Mouse (Mus musculus): ENCODE results near the gene Cnot4. TPM values are rescaled to one million over a fixed set of nuclear protein-coding genes. Genes with fewer than 3 reads are reported as not detected.

Cnot4 gene
- total RNA-seq, 1 experiment = 18.8 TPM

GRCm38 (mm10) chr6:35030811-35031210 lies 102.7 kb downstream of the Cnot4 start:
- Histone ChIP-seq H3K4me3 (ENCODE audit: insufficient read depth in 1 of 2, low read depth in 1 of 2, low read length in 2 of 2, poor library complexity in 1 of 2, severe bottlenecking in 1 of 2) (no peak overlapping the region), H3K36me3 (ENCODE audit: control insufficient read depth, insufficient read depth, low read length, poor library complexity, severe bottlenecking) (no peaks in the 10 kb centered on the region; the same call in 1 of the 2 replicates), H3K9me3 (ENCODE audit: control insufficient read depth, insufficient read depth, low read depth, low read length) (no peaks in the 10 kb centered on the region), H3K9ac (ENCODE audit: insufficient read depth, low read depth, low read length, poor library complexity, severe bottlenecking) (no peak overlapping the region), H3K4me1 (ENCODE audit: control insufficient read depth in 2 of 2, insufficient read depth in 2 of 2, low read length in 2 of 2, poor library complexity in 1 of 2) (peaks cover 4 to 7% of the 10 kb centered on the region in 2 experiments), H3K27ac (ENCODE audit: insufficient read depth, low read depth, low read length, poor library complexity, severe bottlenecking) (no peak overlapping the region)
- TF ChIP-seq MAFK (IDR thresholded peaks at IDR 0.05; ENCODE audit: insufficient read depth, low read depth, low read length) (no peak), ZC3H11A (IDR thresholded peaks at IDR 0.05; ENCODE audit: borderline replicate concordance, low read depth, low read length) (no peak), ZNF384 (IDR thresholded peaks at IDR 0.05; ENCODE audit: low read depth, low read length) (no peak), HCFC1 (IDR thresholded peaks at IDR 0.05; ENCODE audit: borderline replicate concordance, insufficient read depth, low read length) (no peak), CHD2 (IDR thresholded peaks at IDR 0.05; ENCODE audit: low read depth, low read length) (no peak)
- DNase-seq (ENCODE audit: low read depth, low spot score) = no peak
- in situ Hi-C loops (cut with MboI; ENCODE audit: low sequenced_read_pairs in 2 of 2, unreplicated experiment in 2 of 2) = no loop called here

DNA sequence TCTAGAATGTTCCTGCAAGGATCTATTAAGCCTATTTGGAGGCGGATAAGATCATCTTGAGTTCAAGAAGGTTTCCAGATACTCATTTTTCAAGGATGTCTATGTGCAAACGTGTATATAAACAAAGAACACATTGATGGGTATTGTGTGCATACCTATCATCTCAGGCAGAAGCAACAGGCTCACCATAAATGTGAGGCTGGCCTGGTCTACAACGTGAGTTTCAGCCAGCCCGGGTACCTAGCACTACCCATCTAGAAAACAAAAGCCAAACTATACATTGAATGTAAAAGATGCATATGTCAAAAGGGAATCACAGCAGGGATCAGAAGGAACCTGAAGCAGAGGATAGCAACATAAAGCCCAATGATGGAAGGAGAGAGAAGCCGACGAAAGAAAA lies 103.3 kb downstream of the Cnot4 start:
- TF ChIP-seq ZC3H11A (IDR thresholded peaks at IDR 0.05; ENCODE audit: borderline replicate concordance, low read depth, low read length) (no peak), MAFK (IDR thresholded peaks at IDR 0.05; ENCODE audit: insufficient read depth, low read depth, low read length) (no peak), ZNF384 (IDR thresholded peaks at IDR 0.05; ENCODE audit: low read depth, low read length) (no peak), CHD2 (IDR thresholded peaks at IDR 0.05; ENCODE audit: low read depth, low read length) (no peak), HCFC1 (IDR thresholded peaks at IDR 0.05; ENCODE audit: borderline replicate concordance, insufficient read depth, low read length) (no peak)
- H3K4me1 ChIP-seq (ENCODE audit: control insufficient read depth in 2 of 2, insufficient read depth in 2 of 2, low read length in 2 of 2, poor library complexity in 1 of 2) = peaks cover 4 to 7% of the 10 kb centered on the region in 2 experiments
- no peak overlapping the region for H3K9ac ChIP-seq (ENCODE audit: insufficient read depth, low read depth, low read length, poor library complexity, severe bottlenecking)
- no peaks in the 10 kb centered on the region for H3K9me3 ChIP-seq (ENCODE audit: control insufficient read depth, insufficient read depth, low read depth, low read length)
- H3K27ac ChIP-seq (ENCODE audit: insufficient read depth, low read depth, low read length, poor library complexity, severe bottlenecking) = no peak overlapping the region
- H3K36me3 ChIP-seq (ENCODE audit: control insufficient read depth, insufficient read depth, low read length, poor library complexity, severe bottlenecking) = no peaks in the 10 kb centered on the region; the same call in 1 of the 2 replicates
- no peak for DNase-seq (ENCODE audit: low read depth, low spot score)
- no peak overlapping the region for H3K4me3 ChIP-seq (ENCODE audit: insufficient read depth in 1 of 2, low read depth in 1 of 2, low read length in 2 of 2, poor library complexity in 1 of 2, severe bottlenecking in 1 of 2)
- in situ Hi-C loops (cut with MboI; ENCODE audit: low sequenced_read_pairs in 2 of 2, unreplicated experiment in 2 of 2) = no loop called here

- DNase-seq (ENCODE audit: low read depth, low spot score) = no peak
- in situ Hi-C loops (cut with MboI; ENCODE audit: low sequenced_read_pairs in 2 of 2, unreplicated experiment in 2 of 2) = no loop called here
- peaks cover under 1% of the 10 kb centered on the region; the same call in 1 of the 2 replicates for H3K36me3 ChIP-seq (ENCODE audit: control insufficient read depth, insufficient read depth, low read length, poor library complexity, severe bottlenecking)
- no peaks in the 10 kb centered on the region for H3K9me3 ChIP-seq (ENCODE audit: control insufficient read depth, insufficient read depth, low read depth, low read length)
- TF ChIP-seq ZC3H11A (IDR thresholded peaks at IDR 0.05; ENCODE audit: borderline replicate concordance, low read depth, low read length) = no peak
- no peak overlapping the region for H3K4me3 ChIP-seq (ENCODE audit: insufficient read depth in 1 of 2, low read depth in 1 of 2, low read length in 2 of 2, poor library complexity in 1 of 2, severe bottlenecking in 1 of 2)
- H3K9ac ChIP-seq (ENCODE audit: insufficient read depth, low read depth, low read length, poor library complexity, severe bottlenecking) = no peak overlapping the region
- peaks cover 7 to 8% of the 10 kb centered on the region in 2 experiments for H3K4me1 ChIP-seq (ENCODE audit: control insufficient read depth in 2 of 2, insufficient read depth in 2 of 2, low read length in 2 of 2, poor library complexity in 1 of 2)
- no peak overlapping the region for H3K27ac ChIP-seq (ENCODE audit: insufficient read depth, low read depth, low read length, poor library complexity, severe bottlenecking)
Measured at GRCm38 (mm10) chr6:35028023-35028422, 105.5 kb downstream of the Cnot4 start.

DNA sequence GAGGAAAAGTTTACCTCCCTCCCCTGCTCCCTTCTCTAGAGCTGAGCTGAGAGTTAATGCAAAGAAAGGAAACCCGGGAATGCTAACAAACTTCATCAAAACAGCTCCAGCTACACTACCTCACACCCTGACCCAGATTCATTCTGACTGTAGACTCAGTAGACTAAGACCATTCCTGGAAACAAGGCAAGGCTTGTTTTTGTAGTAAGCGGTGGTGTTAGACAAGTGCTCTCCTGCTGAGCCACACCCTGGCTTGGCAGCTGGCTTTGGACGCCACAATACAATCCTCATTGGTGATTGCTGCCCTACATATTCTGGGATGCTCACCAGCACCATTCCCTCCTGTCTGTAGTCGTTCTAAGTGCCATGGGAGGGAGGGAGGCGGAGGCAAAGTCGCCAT lies 106.3 kb downstream of the Cnot4 start:
- H3K4me3 ChIP-seq (ENCODE audit: insufficient read depth in 1 of 2, low read depth in 1 of 2, low read length in 2 of 2, poor library complexity in 1 of 2, severe bottlenecking in 1 of 2) = no peak overlapping the region
- H3K36me3 ChIP-seq (ENCODE audit: control insufficient read depth, insufficient read depth, low read length, poor library complexity, severe bottlenecking) = peaks cover 2% of the 10 kb centered on the region; the same call in 1 of the 2 replicates
- peak; percentile 26 for DNase-seq (ENCODE audit: low read depth, low spot score)
- no peaks in the 10 kb centered on the region for H3K9me3 ChIP-seq (ENCODE audit: control insufficient read depth, insufficient read depth, low read depth, low read length)
- no peak for TF ChIP-seq ZNF384 (IDR thresholded peaks at IDR 0.05; ENCODE audit: low read depth, low read length)
- no peak for TF ChIP-seq MAFK (IDR thresholded peaks at IDR 0.05; ENCODE audit: insufficient read depth, low read depth, low read length)
- no peak for TF ChIP-seq CHD2 (IDR thresholded peaks at IDR 0.05; ENCODE audit: low read depth, low read length)
- no peak for TF ChIP-seq HCFC1 (IDR thresholded peaks at IDR 0.05; ENCODE audit: borderline replicate concordance, insufficient read depth, low read length)
- no peak for TF ChIP-seq ZC3H11A (IDR thresholded peaks at IDR 0.05; ENCODE audit: borderline replicate concordance, low read depth, low read length)
- peaks cover 7 to 8% of the 10 kb centered on the region in 2 experiments for H3K4me1 ChIP-seq (ENCODE audit: control insufficient read depth in 2 of 2, insufficient read depth in 2 of 2, low read length in 2 of 2, poor library complexity in 1 of 2)
- in situ Hi-C loops (cut with MboI; ENCODE audit: low sequenced_read_pairs in 2 of 2, unreplicated experiment in 2 of 2) = no loop called here
- H3K27ac ChIP-seq (ENCODE audit: insufficient read depth, low read depth, low read length, poor library complexity, severe bottlenecking) = no peak overlapping the region
- H3K9ac ChIP-seq (ENCODE audit: insufficient read depth, low read depth, low read length, poor library complexity, severe bottlenecking) = no peak overlapping the region

GRCm38 (mm10) chr6:35016624-35017023 lies 116.9 kb downstream of the Cnot4 start:
- no peak for DNase-seq (ENCODE audit: low read depth, low spot score)
- Histone ChIP-seq H3K4me1 (ENCODE audit: control insufficient read depth in 2 of 2, insufficient read depth in 2 of 2, low read length in 2 of 2, poor library complexity in 1 of 2) (no peaks in the 10 kb centered on the region), H3K4me3 (ENCODE audit: insufficient read depth in 1 of 2, low read depth in 1 of 2, low read length in 2 of 2, poor library complexity in 1 of 2, severe bottlenecking in 1 of 2) (no peak overlapping the region), H3K27ac (ENCODE audit: insufficient read depth, low read depth, low read length, poor library complexity, severe bottlenecking) (no peak overlapping the region), H3K36me3 (ENCODE audit: control insufficient read depth, insufficient read depth, low read length, poor library complexity, severe bottlenecking) (no peaks in the 10 kb centered on the region; the same call in 1 of the 2 replicates), H3K9me3 (ENCODE audit: control insufficient read depth, insufficient read depth, low read depth, low read length) (no peaks in the 10 kb centered on the region), H3K9ac (ENCODE audit: insufficient read depth, low read depth, low read length, poor library complexity, severe bottlenecking) (no peak overlapping the region)
- no peak for TF ChIP-seq MAFK (IDR thresholded peaks at IDR 0.05; ENCODE audit: insufficient read depth, low read depth, low read length)
- no peak for TF ChIP-seq ZNF384 (IDR thresholded peaks at IDR 0.05; ENCODE audit: low read depth, low read length)
- no peak for TF ChIP-seq HCFC1 (IDR thresholded peaks at IDR 0.05; ENCODE audit: borderline replicate concordance, insufficient read depth, low read length)
- TF ChIP-seq CHD2 (IDR thresholded peaks at IDR 0.05; ENCODE audit: low read depth, low read length) = no peak
- TF ChIP-seq ZC3H11A (IDR thresholded peaks at IDR 0.05; ENCODE audit: borderline replicate concordance, low read depth, low read length) = no peak
- in situ Hi-C loops (cut with MboI; ENCODE audit: low sequenced_read_pairs in 2 of 2, unreplicated experiment in 2 of 2) = no loop called here
